Mouse (Mus musculus): ENCODE measurements at regions not wholly inside any gene's neighbourhood (a gene's known extent, or its start where the extent isn't known, plus 50 kb on each side); places are given as distances from the start of the nearest gene placed in this dataset.

DNA sequence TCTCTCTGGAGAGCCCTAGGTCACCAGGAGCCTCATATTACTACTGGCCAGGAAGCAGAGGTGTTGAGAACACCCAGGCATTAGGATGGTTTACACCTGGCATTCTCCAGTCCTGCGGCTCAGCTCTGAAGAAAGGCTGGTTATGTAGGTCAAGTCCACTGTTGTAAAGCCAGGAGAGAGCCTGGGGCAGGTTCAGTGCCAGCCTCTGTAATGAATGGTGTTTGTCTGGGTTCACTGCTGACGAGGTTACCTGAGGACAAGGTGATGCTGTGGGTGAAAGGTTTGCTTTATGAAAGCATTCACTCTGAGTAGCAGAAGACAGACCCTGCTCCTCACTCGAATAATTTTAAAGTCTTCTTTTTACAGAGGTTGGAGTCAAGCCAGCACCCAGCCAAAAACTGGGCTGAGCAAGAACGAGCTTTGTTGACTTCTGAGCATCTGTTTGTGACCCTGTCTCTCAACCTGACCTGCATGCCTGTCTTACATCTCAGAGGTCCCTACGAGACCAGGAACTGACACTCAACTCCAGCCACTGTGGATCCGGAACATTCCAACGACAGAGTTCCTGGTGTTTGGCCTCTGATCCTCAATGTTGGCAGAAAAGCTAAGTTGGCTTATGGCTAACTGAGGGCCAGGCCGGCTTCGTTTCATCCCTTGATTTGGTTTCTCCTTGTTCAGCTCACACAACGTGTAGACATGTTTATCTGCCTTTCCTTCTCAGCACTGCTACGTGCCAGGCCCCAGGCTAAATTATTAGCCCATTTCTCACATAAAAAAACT, 327.0 kb downstream of the Zfp706 start:
- no peak for DNase-seq
- intact Hi-C loops (cut with DNase I): no loop called here

DNA sequence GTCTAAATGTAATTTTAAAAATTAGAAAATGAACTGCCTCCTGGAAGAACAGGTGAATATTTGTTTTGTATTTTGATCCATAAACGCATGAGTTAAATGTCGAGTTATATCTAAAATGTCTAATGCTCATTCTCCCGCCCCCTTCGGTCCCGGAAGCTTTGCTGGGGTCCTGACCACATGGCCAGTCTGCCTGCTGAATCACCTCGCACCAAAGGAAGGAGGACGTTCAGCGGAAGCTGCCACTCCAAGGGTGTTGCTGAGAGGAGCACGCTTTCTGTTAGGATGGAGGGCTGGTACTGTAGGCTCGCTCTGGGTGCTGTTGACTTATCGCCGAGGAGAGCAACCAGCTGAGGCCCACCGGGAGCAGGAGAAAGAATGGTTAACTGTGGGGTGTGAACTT, 328.0 kb downstream of the Zfp706 start:
- DNase-seq: no peak
- intact Hi-C loops (cut with DNase I): no loop called here

DNA sequence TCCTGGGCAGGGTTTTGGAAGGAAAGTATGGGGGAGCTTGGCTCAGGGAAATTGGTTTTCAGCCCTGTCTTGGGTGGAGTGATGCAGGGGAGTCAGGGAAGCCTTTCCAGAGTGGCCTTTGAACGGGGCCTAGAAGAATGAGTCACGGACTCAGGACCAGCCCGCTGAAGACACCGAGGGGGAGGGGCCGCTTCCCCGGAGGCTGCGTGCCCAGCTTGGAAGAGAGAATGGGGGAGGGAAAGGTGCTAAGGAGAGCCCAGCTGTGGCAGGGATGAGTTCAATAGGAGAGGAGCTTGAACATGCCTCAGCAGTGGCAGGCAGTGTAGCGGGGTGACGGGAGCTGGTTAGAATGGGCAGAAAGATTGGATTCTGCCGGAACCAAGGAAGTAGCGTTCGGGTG, 337.8 kb downstream of the Zfp706 start:
- intact Hi-C loops (cut with DNase I): no loop called here
- no peak for DNase-seq

DNA sequence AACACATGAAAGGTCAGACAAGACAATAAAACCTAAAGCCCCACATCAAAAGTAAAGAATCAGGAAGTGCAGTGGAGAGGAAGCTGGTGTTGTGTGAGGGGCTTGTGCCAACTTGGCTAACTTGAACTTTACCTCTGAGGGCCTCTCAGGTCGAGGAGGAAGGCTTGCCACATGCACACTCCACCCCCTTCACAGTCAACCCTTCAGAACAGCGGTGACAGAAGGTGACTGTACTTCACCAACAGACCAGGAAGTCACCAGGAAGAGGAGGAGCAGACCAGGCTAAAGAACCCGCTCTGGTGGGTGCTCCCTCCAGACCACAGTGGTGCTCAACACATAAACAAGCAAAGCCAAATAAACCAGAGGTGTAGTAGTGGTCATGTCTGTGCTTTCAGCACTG, 341.0 kb downstream of the Zfp706 start:
- no peak for DNase-seq
- intact Hi-C loops (cut with DNase I): no loop called here

DNA sequence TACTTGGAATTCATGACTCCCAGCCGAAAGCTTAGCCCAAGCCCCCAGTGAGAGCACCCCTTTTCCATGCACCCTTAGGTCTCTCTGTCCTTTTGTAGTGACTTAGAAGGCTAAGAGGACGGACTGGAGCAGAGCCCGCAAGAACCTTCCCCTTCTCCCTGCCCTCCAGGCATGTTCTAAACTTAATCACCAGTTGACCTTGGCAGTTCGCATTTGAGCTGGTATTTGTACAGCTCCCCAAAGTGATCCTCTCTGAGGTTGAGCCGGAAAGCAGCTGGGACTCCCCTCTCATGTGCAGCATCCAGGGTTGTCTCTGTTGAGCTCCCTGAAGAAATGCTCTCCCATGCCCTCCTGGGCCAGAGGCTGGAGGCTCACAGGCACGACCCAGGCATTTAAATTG, 343.2 kb downstream of the Zfp706 start:
- no peak for DNase-seq
- intact Hi-C loops (cut with DNase I): no loop called here

DNA sequence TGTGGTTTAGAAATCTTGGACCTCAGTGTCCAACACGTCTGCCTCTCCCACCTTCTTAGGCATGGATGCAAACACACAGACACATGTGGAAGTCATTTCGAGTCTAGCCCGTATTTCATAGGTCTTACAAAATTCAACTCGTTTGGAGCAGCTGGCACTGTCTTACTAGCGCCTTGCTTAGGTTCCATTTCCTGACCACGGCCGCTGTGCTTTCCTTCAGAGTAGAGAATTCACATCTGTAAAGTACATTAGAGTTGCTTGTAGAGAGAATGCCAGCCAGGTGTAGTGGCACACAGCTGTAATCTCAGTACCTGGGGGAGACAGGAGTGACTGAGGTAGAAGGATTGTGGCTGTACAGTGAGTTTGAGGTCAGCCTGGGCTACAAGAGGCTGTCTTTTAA, 346.6 kb downstream of the Zfp706 start:
- intact Hi-C loops (cut with DNase I): no loop called here
- no peak for DNase-seq
